In the genomic region with DNA sequence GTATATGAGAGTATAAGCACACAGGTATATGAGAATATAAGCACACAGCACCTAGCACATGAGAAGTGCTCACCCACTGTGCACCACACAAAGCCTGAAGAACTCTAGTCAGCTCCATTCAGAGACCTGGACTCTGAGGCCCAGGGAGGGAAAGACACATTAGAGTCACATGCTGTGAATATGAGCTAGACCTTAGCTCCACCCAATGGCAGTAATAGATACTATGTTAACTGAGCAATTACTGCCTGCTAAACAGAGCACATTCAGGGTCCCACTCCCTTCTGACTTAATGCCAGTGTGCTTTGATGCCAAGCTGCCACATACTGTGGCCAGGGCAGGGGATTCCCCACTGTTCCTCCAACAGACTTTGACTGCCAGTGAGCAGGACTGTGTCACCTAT, we compare ENCODE assay signal across 18 mouse cellular contexts.
DNase-seq lines count a peak whose midpoint lies in the region; ATAC-seq and TF ChIP-seq lines count a peak whose summit lies in the region.
"Had no signal": no experiment of that assay in that cellular context is flagged by ENCODE, and none has a peak within 500 bp of the region (broad histone marks: within the 10 kb centered on the region; RNA-seq: fewer than 3 reads in every experiment).

No protein-coding gene starts in this region.

- H3K9me3 ChIP-seq in kidney, postnatal 0 days (replicated peaks; ENCODE audit: low read length), result no peaks in the 10 kb centered on the region
- no peaks in the 10 kb centered on the region for H3K9me3 ChIP-seq in intestine, postnatal 0 days (ENCODE audit: control insufficient read depth)
- H3K9me3 ChIP-seq: hindbrain, embryonic 12.5 days had no signal

- H3K27ac ChIP-seq in kidney, postnatal 0 days, result no peak overlapping the region
- H3K27ac ChIP-seq in intestine, postnatal 0 days (ENCODE audit: low read depth, low read length), result no peak overlapping the region
- H3K27ac ChIP-seq: hindbrain, embryonic 12.5 days had no signal

- no peak overlapping the region for H3K9ac ChIP-seq in kidney, postnatal 0 days (ENCODE audit: low read depth, low read length)
- H3K9ac ChIP-seq in intestine, postnatal 0 days (ENCODE audit: low read depth, low read length), result no peak overlapping the region
- H3K9ac ChIP-seq: hindbrain, embryonic 12.5 days had no signal

- H3K36me3 ChIP-seq in kidney, postnatal 0 days (ENCODE audit: insufficient read depth, low read length), result no peaks in the 10 kb centered on the region
- no peaks in the 10 kb centered on the region for H3K36me3 ChIP-seq in intestine, postnatal 0 days (ENCODE audit: control insufficient read depth, insufficient read depth)
- H3K36me3 ChIP-seq: G1E; hindbrain, embryonic 12.5 days had no signal

- H3K4me2 ChIP-seq in kidney, postnatal 0 days (ENCODE audit: low read length), result no peak overlapping the region
- no peak overlapping the region for H3K4me2 ChIP-seq in intestine, postnatal 0 days (replicated peaks; ENCODE audit: low read depth)
- H3K4me2 ChIP-seq: hindbrain, embryonic 12.5 days; liver, embryonic 11.5 days had no signal

- no peak for DNase-seq in kidney, postnatal 0 days (ENCODE audit: low spot score)
- DNase-seq in kidney, adult 9 months, result no peak
- DNase-seq in 3T3-L1 (ENCODE audit: low read depth, low spot score), result peak; percentile 32
- DNase-seq in NIH3T3 (ENCODE audit: low read depth), result peak; percentile 43
- no peak for DNase-seq in embryo, embryonic 10.5 days (ENCODE audit: low spot score)
- no peak for DNase-seq in embryo, embryonic 11 days
- DNase-seq: adrenal gland, adult 2 months; cerebellum, adult 9-11 months; kidney, postnatal 25 days; left cerebral cortex, postnatal 4 days; thymus, adult 2 months had no signal

- no peak overlapping the region for H3K4me3 ChIP-seq in kidney, postnatal 0 days (replicated peaks; ENCODE audit: low read depth, low read length)
- H3K4me3 ChIP-seq in intestine, postnatal 0 days (ENCODE audit: low read depth, low read length), result no peak overlapping the region
- H3K4me3 ChIP-seq: hindbrain, embryonic 12.5 days had no signal

- H3K27me3 ChIP-seq in kidney, postnatal 0 days (ENCODE audit: insufficient read depth, low read length), result no peaks in the 10 kb centered on the region
- H3K27me3 ChIP-seq in intestine, postnatal 0 days (replicated peaks; ENCODE audit: control insufficient read depth, insufficient read depth, low read length), result no peaks in the 10 kb centered on the region
- H3K27me3 ChIP-seq: hindbrain, embryonic 12.5 days had no signal

- TF ChIP-seq CTCF in kidney, postnatal 0 days (IDR thresholded peaks at IDR 0.05; ENCODE audit: low read depth), result peak; percentile 18; the same call in 1 of the 2 replicates
- peak; percentile 41 for TF ChIP-seq CTCF in intestine, postnatal 0 days (IDR thresholded peaks at IDR 0.05; ENCODE audit: low read depth)

- no peaks in the 10 kb centered on the region; the same call in 1 of the 2 replicates for H3K4me1 ChIP-seq in kidney, postnatal 0 days (replicated peaks; ENCODE audit: insufficient read depth, low read length)
- no peaks in the 10 kb centered on the region for H3K4me1 ChIP-seq in intestine, postnatal 0 days (replicated peaks; ENCODE audit: control insufficient read depth, insufficient read depth, low read length)

- no peak for ATAC-seq in kidney, postnatal 0 days (replicated peaks; ENCODE audit: low FRiP score, low read depth)
- no peak for ATAC-seq in intestine, postnatal 0 days
- ATAC-seq: CD4-positive, CD25-positive, alpha-beta regulatory T cell, adult 4 months; forebrain, embryonic 14.5 days; inflammation-experienced regulatory T-cells, adult 6 months had no signal

Comparison
In these comparisons a context has a peak if more than half of its experiments do, and no peak if none do; other contexts are left out.
1. DNase-seq: peak in 3T3-L1 (single experiment) and NIH3T3 (single experiment); none in kidney, postnatal 0 days (single experiment), kidney, adult 9 months (single experiment), embryo, embryonic 10.5 days (single experiment) and embryo, embryonic 11 days (single experiment).